Mouse (Mus musculus) thymus, adult 2 months (tissue): ENCODE measurements around the gene Sst. TPM values are rescaled to one million over a fixed set of nuclear protein-coding genes. Genes with fewer than 3 reads are reported as not detected.
A peak's percentile ranks its signal among the peaks of the same experiment; 100 is the strongest.

Source experiments
- DNase-seq: peaks from one replicate; pipeline ENCODE4 v3.0.0; 2021
- H3K27ac ChIP-seq: fragments of 200-500 bp; 2 replicates; pipeline ENCODE4 v1.5.1; 2012; ENCODE audit warnings: low read length, control low read depth; ENCODE audit not compliant: control insufficient read depth, insufficient read depth
- H3K27me3 ChIP-seq: fragments of 200-500 bp; 2 replicates; pipeline ENCODE4 v1.6.1; 2012; ENCODE audit warnings: mild to moderate bottlenecking, low read length, moderate library complexity, mixed read lengths; ENCODE audit not compliant: control insufficient read depth, insufficient read depth
- H3K36me3 ChIP-seq: fragments of 200-500 bp; 2 replicates; pipeline ENCODE4 v1.6.1; 2012; ENCODE audit warnings: mild to moderate bottlenecking, low read length, moderate library complexity; ENCODE audit not compliant: control insufficient read depth, insufficient read depth
- H3K4me1 ChIP-seq: fragments of 200-500 bp; replicated peaks from 2 replicates; pipeline ENCODE4 v1.6.1; 2012; ENCODE audit warnings: low read length; ENCODE audit not compliant: control insufficient read depth, insufficient read depth
- H3K4me3 ChIP-seq: fragments of 200-500 bp; 2 replicates; pipeline ENCODE4 v1.5.1; 2012; ENCODE audit warnings: mild to moderate bottlenecking, low read length, control low read depth, moderate library complexity; ENCODE audit not compliant: control insufficient read depth, insufficient read depth
- CTCF ChIP-seq: fragments of 200-500 bp; IDR thresholded peaks from 2 replicates; pipeline ENCODE4 v1.5.1; 2012; ENCODE audit warnings: mild to moderate bottlenecking, control low read depth, low read length, moderate library complexity, borderline replicate concordance; ENCODE audit not compliant: control insufficient read depth, poor library complexity, insufficient read depth; ENCODE audit errors: extremely low read depth
- POLR2A ChIP-seq: fragments of 200-500 bp; IDR thresholded peaks from 2 replicates; pipeline ENCODE4 v1.6.1; 2012; ENCODE audit warnings: mild to moderate bottlenecking, low read length, control low read depth, moderate library complexity; ENCODE audit not compliant: control insufficient read depth, poor library complexity, insufficient read depth; ENCODE audit errors: extremely low read depth
- WGBS: fragments of 180-500 bp; shearing (Covaris S2); methylation state at CpG from one replicate; pipeline ENCODE4 v1.1.7; 2018; 5-methylcytosine and 5-hydroxymethylcytosine counted together
- polyA plus RNA-seq: library from polyadenylated mRNA; depleted of rRNA; stranded (reverse); fragments of >200 nt; gene quantifications from 2 replicates; pipeline ENCODE4 v1.2.3, GENCODE M21; 2012

The Sst gene
- polyA plus RNA-seq, 1 experiment: 3.4 TPM

GRCm38 (mm10) chr16:23887910-23888579, 2.7 kb downstream of the Sst start:
- no peak for TF ChIP-seq CTCF
- no peak for TF ChIP-seq POLR2A
- no peak overlapping the region for H3K27ac ChIP-seq
- 87% methylated on average over 10 of the region's 10 CpGs for WGBS
- no peak overlapping the region for H3K4me3 ChIP-seq
- no peak for DNase-seq
- H3K36me3 ChIP-seq: no peaks in the 10 kb centered on the region
- H3K27me3 ChIP-seq: 0 out of 2 replicates have a peak, but pooled peaks cover 3% of the 10 kb centered on the region
- no peaks in the 10 kb centered on the region for H3K4me1 ChIP-seq

GRCm38 (mm10) chr16:23885098-23885497, 5.7 kb downstream of the Sst start:
- no peaks in the 10 kb centered on the region for H3K36me3 ChIP-seq
- TF ChIP-seq CTCF (no peak), POLR2A (no peak)
- H3K4me1 ChIP-seq: no peaks in the 10 kb centered on the region
- H3K27ac ChIP-seq: no peak overlapping the region
- 0 out of 2 replicates have a peak, but pooled peaks cover 3% of the 10 kb centered on the region for H3K27me3 ChIP-seq
- no peak for DNase-seq
- 93% methylated on average over 12 of the region's 12 CpGs for WGBS
- H3K4me3 ChIP-seq: no peak overlapping the region

- TF ChIP-seq POLR2A: no peak
- TF ChIP-seq CTCF: no peak
- Histone ChIP-seq H3K27me3 (no peaks in the 10 kb centered on the region), H3K36me3 (no peaks in the 10 kb centered on the region), H3K27ac (no peak overlapping the region), H3K4me3 (no peak overlapping the region), H3K4me1 (no peaks in the 10 kb centered on the region)
- 83% methylated on average over 1 of the region's 1 CpGs for WGBS
- DNase-seq: no peak
Observed at GRCm38 (mm10) chr16:23855242-23855641, 35.5 kb downstream of the Sst start.

GRCm38 (mm10) chr16:23849720-23850119, 41.0 kb downstream of the Sst start:
- no peak overlapping the region for H3K4me3 ChIP-seq
- no peak for DNase-seq
- H3K4me1 ChIP-seq: peaks cover 2% of the 10 kb centered on the region; the same call in 1 of the 2 replicates
- H3K27me3 ChIP-seq: no peaks in the 10 kb centered on the region
- no peaks in the 10 kb centered on the region for H3K36me3 ChIP-seq
- no peak overlapping the region for H3K27ac ChIP-seq
- TF ChIP-seq CTCF (no peak), POLR2A (no peak)

GRCm38 (mm10) chr16:23849176-23849575, 41.6 kb downstream of the Sst start:
- no peak overlapping the region for H3K27ac ChIP-seq
- H3K36me3 ChIP-seq: no peaks in the 10 kb centered on the region
- no peak overlapping the region for H3K4me3 ChIP-seq
- H3K27me3 ChIP-seq: no peaks in the 10 kb centered on the region
- H3K4me1 ChIP-seq: peaks cover 3% of the 10 kb centered on the region; the same call in 1 of the 2 replicates
- TF ChIP-seq POLR2A (no peak), CTCF (no peak)
- no peak for DNase-seq

GRCm38 (mm10) chr16:23844622-23845021, 46.1 kb downstream of the Sst start:
- DNase-seq: peak; percentile 18
- H3K4me3 ChIP-seq: no peak overlapping the region
- H3K36me3 ChIP-seq: no peaks in the 10 kb centered on the region
- TF ChIP-seq POLR2A: no peak
- TF ChIP-seq CTCF: no peak
- H3K4me1 ChIP-seq: peaks cover 3% of the 10 kb centered on the region; the same call in 1 of the 2 replicates
- 17% methylated on average over 7 of the region's 7 CpGs for WGBS
- no peaks in the 10 kb centered on the region for H3K27me3 ChIP-seq
- H3K27ac ChIP-seq: no peak overlapping the region
